Mouse (Mus musculus): ENCODE results near the gene Skint11.
"Not testable (repeated sequence)": the region's sequence is repeated elsewhere in the genome, so short reads cannot be mapped to it uniquely, and the experiment has no call there.

The Skint11 gene

GRCm38 (mm10) chr4:114163084-114163483 lies at the start of gene Skint11:
TSS of gene Skint11 (plus strand) at chr4:114163384.
- DNase-seq (ENCODE audit: low read depth, low spot score), result no peak

- DNase-seq (ENCODE audit: low read depth, low spot score), result no peak
Observed at GRCm38 (mm10) chr4:114161149-114161548, 2.0 kb upstream of the Skint11 start.

DNA sequence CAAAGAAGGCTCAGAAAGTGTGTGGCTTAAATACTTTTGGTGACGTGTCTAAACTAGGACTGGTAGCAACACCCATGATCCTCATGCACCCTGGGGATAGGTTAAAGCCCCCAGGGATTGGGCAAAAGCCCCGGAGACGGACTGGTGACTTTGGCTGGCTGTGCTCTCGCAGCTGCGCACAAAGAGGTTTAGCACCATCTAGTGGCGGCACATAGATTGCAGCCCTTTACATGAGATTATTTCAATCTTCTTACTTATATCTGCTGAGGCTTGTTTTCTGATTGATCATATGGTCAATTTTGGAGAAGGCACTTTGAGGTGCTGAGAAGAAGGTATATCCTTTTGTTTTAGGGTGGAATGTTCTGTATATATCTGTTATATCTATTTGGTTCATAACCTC lies 9.7 kb downstream of the Skint11 start:
- DNase-seq (ENCODE audit: low read depth, low spot score), result not testable (repeated sequence)

GRCm38 (mm10) chr4:114256906-114257305 lies 93.7 kb downstream of the Skint11 start:
- DNase-seq (ENCODE audit: low read depth, low spot score), result not testable (repeated sequence)

Measured in telencephalon, adult 2 months (tissue).